Mouse (Mus musculus): ENCODE data around the gene Ddx5.
"Not testable (repeated sequence)": the region's sequence is repeated elsewhere in the genome, so short reads cannot be mapped to it uniquely, and the experiment has no call there.

The Ddx5 gene

GRCm38 (mm10) chr11:106788775-106789459, at the start of gene Ddx5, which contains the start of gene Cep95:
Gene Ddx5, minus strand, starts transcription at chr11:106789185.
Gene Cep95, plus strand, starts transcription at chr11:106789252.
- DNase-seq (ENCODE audit: extremely low spot score), result peak; percentile 97

GRCm38 (mm10) chr11:106828079-106828478, 39.1 kb upstream of the Ddx5 start:
- DNase-seq (ENCODE audit: extremely low spot score), result no peak

- no peak for DNase-seq (ENCODE audit: extremely low spot score)
Observed at GRCm38 (mm10) chr11:106824403-106824802, 35.4 kb upstream of the Ddx5 start.

- DNase-seq (ENCODE audit: extremely low spot score), result no peak
Observed at GRCm38 (mm10) chr11:106823741-106824140, 34.8 kb upstream of the Ddx5 start.

- no peak for DNase-seq (ENCODE audit: extremely low spot score)
Observed at GRCm38 (mm10) chr11:106822911-106823310, 33.9 kb upstream of the Ddx5 start.

GRCm38 (mm10) chr11:106822491-106822890, 33.5 kb upstream of the Ddx5 start:
- no peak for DNase-seq (ENCODE audit: extremely low spot score)

GRCm38 (mm10) chr11:106821397-106821796, 32.4 kb upstream of the Ddx5 start:
- no peak for DNase-seq (ENCODE audit: extremely low spot score)

GRCm38 (mm10) chr11:106820972-106821371, 32.0 kb upstream of the Ddx5 start:
- no peak for DNase-seq (ENCODE audit: extremely low spot score)

- DNase-seq (ENCODE audit: extremely low spot score), result no peak
Observed at GRCm38 (mm10) chr11:106820252-106820651, 31.3 kb upstream of the Ddx5 start.

- DNase-seq (ENCODE audit: extremely low spot score), result no peak
Observed at GRCm38 (mm10) chr11:106819595-106819994, 30.6 kb upstream of the Ddx5 start.

- no peak for DNase-seq (ENCODE audit: extremely low spot score)
Observed at GRCm38 (mm10) chr11:106818341-106818740, 29.4 kb upstream of the Ddx5 start.

- DNase-seq (ENCODE audit: extremely low spot score), result no peak
Observed at GRCm38 (mm10) chr11:106817808-106818207, 28.8 kb upstream of the Ddx5 start.

- DNase-seq (ENCODE audit: extremely low spot score), result no peak
Observed at GRCm38 (mm10) chr11:106817156-106817555, 28.2 kb upstream of the Ddx5 start.

GRCm38 (mm10) chr11:106816316-106816715, 27.3 kb upstream of the Ddx5 start:
- no peak for DNase-seq (ENCODE audit: extremely low spot score)

- DNase-seq (ENCODE audit: extremely low spot score), result no peak
Observed at GRCm38 (mm10) chr11:106815761-106816160, 26.8 kb upstream of the Ddx5 start.

- no peak for DNase-seq (ENCODE audit: extremely low spot score)
Observed at GRCm38 (mm10) chr11:106815331-106815730, 26.3 kb upstream of the Ddx5 start.

GRCm38 (mm10) chr11:106814601-106815320, 25.8 kb upstream of the Ddx5 start:
- DNase-seq (ENCODE audit: extremely low spot score), result no peak

- no peak for DNase-seq (ENCODE audit: extremely low spot score)
Observed at GRCm38 (mm10) chr11:106812410-106813136, 23.6 kb upstream of the Ddx5 start.

- DNase-seq (ENCODE audit: extremely low spot score), result not testable (repeated sequence)
Observed at GRCm38 (mm10) chr11:106807442-106807841, 18.5 kb upstream of the Ddx5 start.

- DNase-seq (ENCODE audit: extremely low spot score), result no peak
Observed at GRCm38 (mm10) chr11:106802069-106802627, 13.2 kb upstream of the Ddx5 start.

- DNase-seq (ENCODE audit: extremely low spot score), result no peak
Observed at GRCm38 (mm10) chr11:106795679-106796078, 6.7 kb upstream of the Ddx5 start.

GRCm38 (mm10) chr11:106793846-106794245, 4.9 kb upstream of the Ddx5 start:
- DNase-seq (ENCODE audit: extremely low spot score), result no peak
